Mouse (Mus musculus) layer of hippocampus, postnatal 10 days (tissue): ENCODE measurements at regions not wholly inside any gene's neighbourhood (a gene's known extent, or its start where the extent isn't known, plus 50 kb on each side); places are given as distances from the start of the nearest gene placed in this dataset.
A peak's percentile ranks its signal among the peaks of the same experiment; 100 is the strongest.

Experiments
- DNase-seq, 2 experiments: peaks; one replicate each; pipeline ENCODE4 v3.0.0; 2021; ENCODE audit warnings: low spot score in 2 of 2

DNA sequence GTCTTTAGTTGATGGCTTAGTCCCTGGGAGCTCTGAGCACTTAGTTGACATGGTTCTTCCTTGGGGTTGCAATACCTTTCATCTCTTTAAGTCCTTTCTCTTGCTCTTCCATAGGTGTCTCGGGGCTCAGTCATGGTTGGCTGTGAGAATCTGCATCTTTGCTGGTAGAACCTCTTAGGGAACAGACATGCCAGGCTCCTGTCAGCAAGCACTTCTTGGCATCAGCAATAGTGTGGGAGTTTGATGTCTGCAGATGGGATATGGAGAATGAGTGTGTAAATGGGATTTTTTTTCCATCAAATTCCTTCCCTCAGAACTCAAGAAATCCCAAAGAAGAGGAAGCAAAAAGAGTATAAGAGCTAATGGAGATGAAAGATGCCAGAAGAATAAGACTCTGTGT is 1975.9 kb upstream of the Gm12353 start:
- no peak for DNase-seq

DNA sequence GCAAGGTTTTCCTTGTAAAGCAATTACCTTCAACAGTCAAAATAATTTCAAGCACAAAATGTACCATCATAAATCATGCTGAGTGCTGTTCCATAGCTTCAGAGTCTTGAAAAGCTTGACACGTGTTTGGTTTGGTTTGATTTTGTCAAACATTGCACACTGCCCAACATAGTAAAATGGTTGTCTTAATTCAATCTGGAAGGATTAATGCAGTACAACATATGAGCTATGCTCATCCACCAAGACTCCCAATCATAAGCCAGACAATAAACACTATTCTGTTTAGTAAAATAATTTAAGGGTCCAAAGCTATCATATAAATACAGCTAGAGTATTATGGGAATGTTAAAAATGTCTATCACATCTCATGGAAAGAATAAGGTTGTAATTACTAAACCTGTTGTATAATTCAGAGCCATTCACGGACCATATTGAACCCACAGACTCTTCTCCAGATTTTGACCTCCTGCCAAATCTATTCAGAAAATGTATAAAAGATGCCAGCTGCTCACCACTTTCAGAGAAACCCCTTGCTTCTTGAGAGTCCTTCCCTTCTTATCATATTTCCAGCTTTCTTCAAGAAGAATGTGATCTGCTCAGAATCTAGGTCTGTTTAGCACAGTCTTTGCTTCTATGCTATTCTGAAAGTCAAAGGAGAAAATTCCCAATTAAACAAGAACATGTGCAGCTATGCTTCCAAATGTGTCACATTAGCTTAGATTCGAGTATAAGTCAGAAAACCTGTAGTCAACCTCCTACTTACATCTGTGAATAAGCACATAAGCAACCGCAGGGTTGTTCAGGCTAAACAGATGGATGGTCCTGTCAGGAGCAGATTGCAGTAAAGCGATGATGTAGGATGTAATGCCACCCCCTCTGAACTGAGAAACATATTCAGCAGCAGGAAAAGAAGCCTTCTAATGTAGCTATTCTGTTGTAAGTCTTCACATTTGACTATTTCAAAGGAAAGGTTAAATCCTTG is 1969.4 kb upstream of the Gm12353 start:
- DNase-seq = peak; percentile 10 to 24

DNA sequence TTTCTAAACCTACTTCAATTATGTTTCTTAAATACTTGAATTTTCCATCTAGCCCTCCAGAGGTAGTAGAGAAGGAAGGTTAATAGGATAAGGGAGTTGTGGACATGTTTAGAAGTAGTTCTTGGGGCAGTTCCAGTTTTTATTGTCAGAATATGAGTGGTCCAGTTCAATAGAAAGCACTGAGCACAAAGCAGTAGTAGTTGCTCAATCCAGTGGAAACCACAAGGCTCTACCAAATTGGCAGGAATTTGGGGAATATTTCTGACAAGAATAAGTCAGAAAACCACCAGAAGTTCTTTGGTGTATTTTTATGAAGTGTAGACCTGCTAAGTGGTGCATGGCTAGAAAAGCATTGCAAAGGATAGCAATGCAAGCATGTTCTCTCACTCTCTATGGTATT is 1958.5 kb upstream of the Gm12353 start:
- DNase-seq = no peak

DNA sequence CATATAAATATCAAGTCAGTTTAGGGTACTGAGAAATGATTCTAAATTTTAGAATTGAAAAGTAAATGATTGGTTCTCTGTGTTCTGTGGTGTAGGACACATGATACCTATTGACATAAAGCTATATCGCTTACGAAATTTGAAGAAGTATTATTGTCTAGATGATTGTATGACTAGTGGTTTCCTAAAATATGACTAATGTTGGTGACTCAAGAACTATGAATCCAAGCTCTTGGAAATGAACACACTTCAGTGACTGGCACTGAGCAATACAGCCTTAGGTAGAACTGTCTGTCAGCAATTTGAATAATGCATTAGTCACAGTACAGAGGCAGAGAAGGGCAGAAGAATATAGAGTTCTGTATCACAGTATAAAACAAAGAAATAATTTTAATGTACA is 1955.9 kb upstream of the Gm12353 start:
- no peak for DNase-seq

DNA sequence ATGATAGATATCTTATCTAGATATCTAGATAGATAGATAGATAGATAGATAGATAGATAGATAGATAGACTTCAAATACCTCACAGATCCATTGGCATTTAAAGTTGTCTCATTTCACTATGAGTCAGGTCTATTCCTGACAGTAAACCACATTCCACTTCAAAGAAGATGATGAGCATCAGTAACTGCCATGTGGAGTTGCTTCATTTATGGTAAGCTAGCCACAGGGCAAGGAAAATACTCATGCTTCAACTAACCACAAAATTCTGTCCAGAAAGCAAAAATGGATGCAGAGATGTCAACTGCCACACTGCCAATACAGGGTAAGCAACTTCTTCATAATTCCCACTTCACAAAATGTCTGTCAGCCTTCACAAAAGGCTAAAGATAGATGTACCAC is 1951.7 kb upstream of the Gm12353 start:
- no peak for DNase-seq

DNA sequence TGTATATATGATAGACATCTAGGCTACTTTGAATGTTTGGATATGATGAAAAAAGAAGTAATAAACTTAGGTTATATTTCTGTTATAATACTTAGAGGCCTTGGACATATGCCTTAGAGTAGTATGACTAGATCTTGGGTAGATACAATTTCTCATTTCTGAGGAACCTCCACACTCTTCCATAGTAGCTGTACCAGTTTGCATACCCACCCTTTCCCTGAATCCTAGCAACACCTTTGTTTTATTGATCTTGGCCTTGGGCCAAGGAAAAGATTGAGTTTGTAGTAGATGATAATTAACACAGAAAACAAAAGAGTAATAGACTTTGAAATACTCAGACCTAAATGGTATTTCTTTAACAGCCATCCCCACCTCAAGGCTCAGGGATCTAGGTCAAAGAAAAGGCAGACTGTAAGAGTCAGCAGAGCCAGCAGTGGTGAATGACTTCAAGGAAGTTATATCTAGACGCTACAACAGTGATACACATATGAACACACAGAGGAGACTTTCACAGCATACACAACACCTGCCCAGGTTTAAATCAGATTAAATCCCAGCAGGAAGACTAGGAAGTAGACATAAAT is 1937.9 kb upstream of the Gm12353 start:
- DNase-seq = no peak
